Mouse (Mus musculus): Measurements from ENCODE around the gene Daam2. TPM values are rescaled to one million over a fixed set of nuclear protein-coding genes. Genes with fewer than 3 reads are reported as not detected.

The Daam2 gene
- total RNA-seq, 2 experiments from 2014 or later, result 55.9 to 57.1 TPM

DNA sequence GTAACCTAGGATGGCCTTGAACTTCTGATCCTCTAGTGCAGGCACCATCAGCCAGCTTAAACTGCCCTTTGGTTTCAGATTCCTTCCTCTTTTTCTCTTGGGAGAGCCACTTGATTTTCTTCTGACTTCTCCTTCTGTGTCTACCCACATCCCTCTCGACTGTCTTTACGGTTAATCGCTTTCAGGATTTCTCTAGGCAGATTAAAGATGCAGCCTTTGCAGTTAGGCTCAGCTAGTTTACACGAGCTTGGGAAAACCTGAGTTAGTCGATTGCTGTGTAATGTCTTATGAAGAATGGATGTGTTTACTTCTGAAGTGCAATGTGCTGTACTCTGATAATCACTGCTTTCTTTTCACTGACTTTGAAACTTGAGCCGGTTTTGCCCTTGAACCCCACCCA is 127.5 kb downstream of the Daam2 start:
- DNase-seq (ENCODE audit: extremely low spot score in 1 of 2, low spot score in 1 of 2), result no peak

DNA sequence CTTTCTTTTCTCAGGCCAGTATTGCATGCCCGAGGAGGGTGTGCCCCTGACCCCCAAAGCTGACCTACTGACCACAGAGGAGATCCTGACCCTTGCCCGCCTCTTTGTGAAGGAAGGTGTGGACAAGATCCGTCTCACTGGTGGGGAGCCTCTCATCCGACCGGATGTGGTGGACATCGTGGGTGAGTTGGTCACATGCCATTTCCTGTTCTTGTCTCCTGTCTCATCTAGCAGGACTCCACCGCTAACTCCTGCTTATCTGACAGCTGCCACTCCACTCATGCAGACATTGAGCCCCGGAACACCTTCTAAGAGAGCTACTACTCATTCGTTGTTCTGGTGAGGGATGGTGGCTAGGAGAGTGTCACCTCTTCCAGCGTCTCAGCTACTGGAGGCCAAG is 129.1 kb downstream of the Daam2 start:
- no peak for DNase-seq (ENCODE audit: extremely low spot score in 1 of 2, low spot score in 1 of 2)

DNA sequence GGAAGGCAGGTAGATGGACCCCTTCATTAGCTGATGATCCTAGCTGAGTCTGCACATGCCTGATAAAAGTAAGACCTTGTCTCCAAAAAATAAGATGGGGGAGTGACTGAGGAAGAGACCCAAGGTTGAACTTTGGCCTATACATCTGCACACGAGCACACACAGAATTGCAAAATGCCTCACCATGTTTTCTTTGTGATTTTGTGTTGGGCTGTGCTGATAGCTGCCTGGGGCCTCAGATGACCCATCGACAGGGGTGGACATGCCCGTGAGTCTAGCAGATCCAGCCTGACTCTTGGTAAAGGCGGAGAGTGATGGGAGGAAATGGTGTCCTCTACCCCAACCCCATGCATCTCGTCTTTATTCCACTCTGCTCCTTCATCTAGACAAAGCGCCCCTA is 129.9 kb downstream of the Daam2 start:
- DNase-seq (ENCODE audit: extremely low spot score in 1 of 2, low spot score in 1 of 2), result no peak

DNA sequence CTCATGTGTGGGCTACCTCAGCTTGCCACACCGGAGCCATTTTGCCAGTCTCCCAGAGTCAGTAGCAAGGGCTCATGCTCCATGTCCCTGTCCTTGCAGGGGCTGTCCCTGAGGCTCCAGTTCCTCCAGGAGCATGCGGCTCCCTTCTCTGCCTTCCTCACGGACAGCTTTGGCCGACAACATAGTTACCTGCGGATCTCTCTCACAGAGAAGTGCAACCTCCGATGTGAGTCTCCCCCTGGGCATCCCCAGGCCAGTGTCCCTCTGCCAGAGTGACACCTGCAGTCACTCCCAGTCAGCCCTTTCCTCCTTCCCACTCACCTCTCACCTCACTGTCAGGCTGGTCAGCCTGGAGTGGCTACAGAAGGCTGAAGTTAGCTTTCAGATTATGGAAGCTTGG is 131.1 kb downstream of the Daam2 start:
- DNase-seq (ENCODE audit: extremely low spot score in 1 of 2, low spot score in 1 of 2), result no peak

DNA sequence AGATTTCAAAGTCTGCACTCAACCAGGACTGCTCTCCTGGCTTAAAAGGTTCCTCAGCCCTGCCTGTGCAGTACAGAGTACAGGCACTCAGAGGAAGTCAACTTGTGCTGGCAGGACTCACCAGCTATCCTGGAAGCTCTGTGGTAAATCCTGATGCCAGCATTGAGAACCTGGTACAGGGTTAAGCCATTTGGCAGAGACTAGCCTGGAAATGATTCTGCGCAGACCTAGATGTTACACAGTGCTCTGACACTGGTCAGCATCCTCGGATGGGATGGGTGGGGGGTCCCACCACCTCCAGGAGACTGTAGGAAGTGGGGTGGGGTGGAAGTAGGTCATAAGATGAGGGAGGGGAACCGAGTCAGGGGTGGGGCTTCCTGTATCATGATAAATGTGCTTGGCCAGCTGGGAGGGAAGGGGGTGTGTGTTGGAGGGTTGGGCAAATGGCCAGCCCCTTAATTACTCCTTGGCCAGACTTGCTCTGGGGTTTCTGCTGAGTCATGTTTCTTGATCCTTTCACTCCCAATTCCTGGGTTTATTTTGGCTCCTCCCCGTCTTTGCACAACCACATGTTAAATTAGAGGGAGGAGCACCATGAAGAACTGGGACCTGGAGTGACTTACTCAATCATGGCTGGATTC is 132.0 kb downstream of the Daam2 start:
- DNase-seq (ENCODE audit: extremely low spot score in 1 of 2, low spot score in 1 of 2), result no peak

DNA sequence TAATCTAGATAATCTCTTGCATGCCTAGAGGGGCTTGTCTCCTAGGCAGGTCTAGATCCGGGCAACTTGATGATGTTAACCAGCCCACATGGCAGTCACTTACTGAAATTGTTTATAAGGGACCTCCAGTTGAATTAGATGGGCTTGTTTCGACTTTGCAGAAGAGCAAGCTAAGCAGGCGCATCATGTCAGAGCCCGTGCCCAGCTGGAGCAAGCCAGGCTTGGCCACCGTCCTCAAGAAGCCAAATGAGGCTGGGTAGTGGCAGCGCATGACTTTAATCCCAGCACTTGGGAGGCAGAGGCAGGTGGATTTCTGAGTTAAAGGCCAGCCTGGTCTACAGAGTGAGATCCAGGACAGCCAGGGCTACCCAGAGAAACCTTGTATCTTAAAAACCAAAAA is 133.0 kb downstream of the Daam2 start:
- no peak for DNase-seq (ENCODE audit: extremely low spot score in 1 of 2, low spot score in 1 of 2)

DNA sequence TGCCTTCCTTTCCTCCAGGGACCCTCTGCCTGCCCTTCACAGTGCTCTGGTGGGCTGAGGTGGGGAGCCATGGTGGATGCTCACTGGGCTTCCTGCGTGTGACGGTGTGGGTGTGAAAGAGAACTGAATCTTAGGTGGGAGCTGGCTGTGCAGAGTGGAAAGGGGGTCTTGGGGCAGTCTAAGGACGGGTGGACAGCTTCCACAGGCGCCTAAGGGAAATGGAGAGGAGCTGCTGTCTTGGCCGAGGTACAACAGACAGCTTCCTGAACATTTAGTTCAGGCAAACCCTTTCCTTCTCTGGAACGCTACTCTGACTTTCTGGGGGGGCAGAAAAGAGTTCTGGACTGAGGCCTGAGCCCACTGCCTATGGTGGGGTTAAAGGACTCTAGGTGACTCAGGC is 134.0 kb downstream of the Daam2 start:
- DNase-seq (ENCODE audit: extremely low spot score in 1 of 2, low spot score in 1 of 2), result no peak

DNA sequence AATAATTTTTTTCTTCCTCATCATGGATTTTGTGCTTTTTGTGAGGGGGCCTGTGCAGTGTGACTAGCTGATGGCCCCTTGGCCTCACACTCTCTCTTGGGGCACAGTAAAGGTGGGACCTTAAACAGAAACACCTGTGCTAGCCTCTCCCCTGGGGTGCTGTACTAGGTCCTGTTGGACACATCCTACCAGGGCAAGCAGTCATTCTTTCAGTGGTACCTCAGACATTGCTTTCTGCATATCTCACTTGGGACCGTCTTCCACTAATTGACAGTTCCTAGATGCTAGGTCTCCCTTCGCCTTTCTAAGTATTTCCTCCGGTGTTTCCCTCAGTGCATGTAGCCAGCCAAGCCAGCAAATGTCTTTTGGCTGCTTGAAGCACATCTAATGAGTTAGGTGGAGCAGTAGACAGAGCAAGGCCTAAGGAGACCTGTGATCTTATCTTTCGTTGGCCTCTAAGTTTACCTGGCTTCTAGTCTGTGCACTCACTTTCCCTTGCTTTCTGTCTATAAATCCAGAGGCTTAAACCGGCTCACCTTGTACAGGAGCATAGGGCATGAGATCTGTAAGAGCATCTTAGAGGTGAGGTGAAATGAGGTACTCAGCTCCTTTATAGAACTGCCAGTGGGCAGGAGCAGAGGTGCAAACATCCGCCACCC is 134.5 kb downstream of the Daam2 start:
- no peak for DNase-seq (ENCODE audit: extremely low spot score in 1 of 2, low spot score in 1 of 2)

DNA sequence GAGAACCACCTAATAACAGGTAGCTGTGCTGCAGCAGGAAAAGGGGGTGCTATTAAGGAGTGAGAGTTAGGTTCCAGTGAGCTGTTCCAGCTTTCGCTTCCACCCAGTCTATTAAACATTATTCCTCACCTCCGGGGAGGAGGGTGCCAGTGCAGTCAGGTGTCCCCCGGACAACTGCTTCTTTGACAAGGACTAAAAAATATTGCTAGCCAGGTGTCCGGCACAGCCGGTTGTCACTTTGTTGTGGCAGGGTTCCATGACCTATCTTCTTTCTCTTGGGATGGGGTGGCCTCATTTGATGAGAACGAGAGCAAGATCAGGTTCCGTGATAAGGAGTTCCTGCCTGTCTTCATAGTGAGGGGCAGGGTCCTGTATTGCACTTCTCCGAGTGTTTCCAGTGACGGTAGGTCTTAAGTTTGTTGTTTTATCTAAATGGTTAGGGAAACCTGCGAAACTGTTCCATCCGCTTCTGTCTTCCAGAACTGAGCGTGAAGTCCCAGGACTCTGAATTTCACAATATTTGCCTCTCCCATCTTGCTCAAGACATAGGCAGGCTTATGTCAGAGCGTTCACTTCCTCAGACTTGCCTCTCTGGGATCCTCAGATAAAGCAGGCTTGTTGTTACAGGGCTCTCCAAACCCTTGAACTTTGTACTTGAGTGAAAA is 135.3 kb downstream of the Daam2 start:
- DNase-seq (ENCODE audit: extremely low spot score in 1 of 2, low spot score in 1 of 2), result no peak

DNA sequence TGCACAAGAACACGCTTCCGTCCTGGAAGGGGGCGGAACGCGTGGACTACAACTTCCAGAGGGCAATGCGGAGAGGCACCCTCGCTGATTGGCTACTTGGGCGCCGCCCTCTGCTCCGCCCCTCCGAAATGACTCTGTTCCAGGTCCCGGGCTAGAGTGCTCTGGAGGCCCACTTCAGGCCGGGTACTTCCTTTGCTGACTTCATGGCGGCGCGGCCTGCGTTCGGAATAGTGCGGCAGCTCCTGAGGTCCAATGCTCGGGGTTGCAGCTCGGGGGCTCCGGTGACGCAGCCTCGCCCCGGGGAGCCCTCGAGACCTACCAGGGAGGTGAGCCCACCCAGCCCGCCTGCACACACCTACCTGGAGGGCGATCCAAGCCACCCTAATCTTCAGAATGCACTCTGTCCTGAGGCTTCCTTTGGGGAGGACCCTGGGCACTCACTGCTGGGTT is 135.9 kb downstream of the Daam2 start, which contains the start of gene Mocs1:
TSS of gene Mocs1 (plus strand) at position 124 of the 450 bp plus-strand sequence.
- DNase-seq (ENCODE audit: extremely low spot score in 1 of 2, low spot score in 1 of 2), result peak; percentile 81 to 85

DNA sequence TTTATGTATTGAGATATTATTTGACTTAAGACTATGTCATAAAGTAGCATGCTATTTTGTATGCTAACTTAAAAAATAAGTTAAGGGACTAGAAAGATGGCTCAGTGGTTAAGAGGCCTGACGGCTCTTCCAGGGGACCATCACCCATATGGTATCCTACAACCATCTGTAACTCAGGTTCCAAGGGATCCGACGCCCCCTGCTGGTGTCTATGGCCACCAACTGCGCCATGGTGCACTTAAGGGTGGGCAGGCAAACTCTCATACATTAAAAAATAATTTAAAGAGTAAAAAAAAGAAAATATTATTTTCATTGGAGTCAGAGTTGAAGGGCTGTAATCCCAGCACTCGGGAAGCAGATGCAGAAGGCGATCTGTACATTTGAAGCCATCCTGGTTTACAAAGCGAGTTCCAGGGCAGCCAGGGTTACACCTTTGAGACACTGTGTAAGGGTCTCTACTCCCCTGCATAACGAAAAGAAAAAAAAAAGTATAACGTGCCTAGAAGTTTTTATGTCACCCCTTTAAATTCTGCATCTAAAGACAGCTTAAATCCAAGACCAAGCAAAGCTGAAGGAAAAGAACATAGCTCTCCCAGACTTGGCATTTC is 136.4 kb downstream of the Daam2 start:
- no peak for DNase-seq (ENCODE audit: extremely low spot score in 1 of 2, low spot score in 1 of 2)

DNA sequence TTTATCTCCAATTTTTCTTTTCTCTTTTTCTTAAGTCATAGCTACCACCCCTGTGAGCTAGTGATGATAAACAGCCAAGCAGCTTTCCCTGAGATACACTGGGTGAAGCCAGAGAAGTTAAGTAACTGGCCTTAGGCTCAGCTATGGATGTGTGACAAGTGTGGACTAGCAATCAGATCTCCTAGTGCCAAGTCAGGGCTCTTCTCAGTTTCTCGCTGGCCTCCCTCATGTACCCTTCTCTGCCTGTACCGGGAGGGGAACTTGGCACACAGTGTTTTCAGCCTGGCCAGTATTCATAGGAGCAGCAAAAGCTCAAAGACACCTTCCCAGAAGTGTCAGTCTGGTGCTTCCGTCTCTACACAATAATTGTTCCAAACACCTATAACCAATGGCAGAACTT is 140.3 kb downstream of the Daam2 start:
- no peak for DNase-seq (ENCODE audit: extremely low spot score in 1 of 2, low spot score in 1 of 2)

DNA sequence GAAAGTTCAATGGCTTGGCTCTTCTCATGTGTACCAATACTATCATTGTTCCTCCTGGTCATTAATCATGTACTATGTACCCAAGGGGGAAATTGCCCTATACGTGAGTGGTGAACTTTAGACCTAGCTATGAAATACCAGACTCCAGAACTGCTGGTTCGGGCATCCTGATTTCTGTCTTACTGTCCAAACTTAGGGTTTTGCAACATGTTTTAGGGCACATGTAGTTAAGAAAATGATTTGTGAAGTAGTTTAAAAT is 141.1 kb downstream of the Daam2 start:
- no peak for DNase-seq (ENCODE audit: extremely low spot score in 1 of 2, low spot score in 1 of 2)

DNA sequence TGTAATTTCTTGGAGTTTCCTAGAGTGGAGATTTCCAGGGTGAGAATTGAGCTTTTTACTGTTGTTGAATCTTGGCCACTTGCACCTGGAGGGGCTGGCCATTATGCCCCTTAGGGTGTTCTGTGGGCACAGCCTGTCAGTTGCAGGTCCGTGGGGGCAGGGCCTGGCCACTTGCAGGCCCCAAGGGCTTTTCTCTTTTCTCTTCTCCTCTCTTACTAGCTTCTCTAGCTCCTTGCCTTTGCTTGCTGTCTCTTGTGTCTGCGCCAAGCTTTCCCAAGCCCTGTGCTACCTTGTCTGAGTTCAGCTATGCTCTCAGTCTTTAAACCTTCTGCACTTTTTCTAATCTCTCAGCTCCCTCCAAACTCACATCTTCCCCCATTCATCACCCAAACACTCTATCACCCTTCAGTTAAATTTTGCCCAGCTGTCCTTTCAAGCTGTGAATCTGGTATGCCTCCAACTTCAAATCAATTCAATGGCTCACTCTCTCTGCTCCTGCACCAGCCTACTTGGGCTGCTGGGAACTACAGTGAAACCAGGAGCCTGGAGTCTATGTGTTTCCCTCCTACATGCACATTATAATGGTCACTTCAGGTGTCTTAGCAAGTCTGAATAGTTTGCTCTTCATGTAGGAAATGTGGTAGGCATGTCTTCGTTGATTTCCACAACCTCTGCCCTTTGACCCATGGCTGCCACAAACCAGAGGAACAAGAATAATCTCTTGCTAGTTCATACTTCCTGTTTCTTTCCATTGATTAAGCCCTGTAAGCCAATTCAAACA is 141.7 kb downstream of the Daam2 start:
- DNase-seq (ENCODE audit: extremely low spot score in 1 of 2, low spot score in 1 of 2), result no peak

DNA sequence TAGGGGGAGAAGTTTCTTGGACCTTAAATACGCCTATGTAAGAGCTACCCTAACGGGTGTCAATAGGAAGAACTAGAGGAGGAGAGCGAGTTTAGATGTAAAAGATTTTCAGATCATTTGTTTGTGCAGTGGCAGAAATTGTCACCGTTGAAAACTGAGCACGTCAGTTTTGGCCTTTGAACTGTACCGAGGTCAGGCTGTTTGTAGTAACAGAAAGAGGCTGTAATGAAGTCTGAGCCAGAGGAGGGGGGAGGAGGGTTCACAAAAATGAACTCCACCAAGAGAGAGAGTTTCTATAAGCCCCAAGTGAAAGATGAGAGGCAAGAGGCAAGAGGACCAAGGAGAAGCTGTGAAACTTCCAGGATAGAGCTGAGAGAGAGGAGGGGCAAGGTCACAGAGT is 144.3 kb downstream of the Daam2 start:
- DNase-seq (ENCODE audit: extremely low spot score in 1 of 2, low spot score in 1 of 2), result no peak

DNA sequence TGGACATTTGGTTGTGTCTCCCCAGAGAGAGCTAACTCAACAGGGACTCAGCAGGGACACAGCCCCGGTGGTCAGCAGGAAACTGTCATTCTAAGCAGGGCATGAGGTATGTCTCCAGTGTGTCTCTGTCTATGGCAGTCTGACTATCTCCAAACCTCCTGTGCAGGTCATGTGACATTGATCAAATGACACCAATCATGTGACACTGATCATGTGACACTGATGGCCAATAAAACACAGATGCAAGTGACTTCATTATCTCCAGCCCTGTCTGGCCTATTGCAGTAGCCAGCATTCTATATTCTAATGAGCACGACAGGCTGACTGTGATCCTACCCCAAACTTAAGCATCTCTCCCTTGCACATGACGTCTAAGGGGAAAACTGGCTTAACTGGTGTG is 147.9 kb downstream of the Daam2 start:
- DNase-seq (ENCODE audit: extremely low spot score in 1 of 2, low spot score in 1 of 2), result no peak

DNA sequence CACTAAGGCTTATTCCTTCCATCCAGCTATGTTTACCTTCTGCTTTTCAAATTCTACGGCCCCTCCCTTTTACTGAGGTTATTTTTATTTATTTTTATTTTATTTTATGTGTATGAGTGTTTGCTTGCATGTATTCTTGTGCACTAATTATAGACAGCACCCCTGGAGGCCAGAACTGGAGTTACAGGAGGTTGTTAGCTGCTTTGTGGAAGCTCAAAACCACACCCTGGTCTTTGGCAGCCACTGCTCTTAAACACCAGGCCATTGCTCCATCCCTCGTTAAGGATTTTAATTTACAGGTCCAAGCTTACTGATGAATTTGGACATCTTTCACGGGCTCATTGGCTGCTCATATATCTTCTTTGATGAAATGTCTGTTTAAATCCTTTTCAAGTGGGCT is 150.6 kb downstream of the Daam2 start:
- DNase-seq (ENCODE audit: extremely low spot score in 1 of 2, low spot score in 1 of 2), result no peak

DNA sequence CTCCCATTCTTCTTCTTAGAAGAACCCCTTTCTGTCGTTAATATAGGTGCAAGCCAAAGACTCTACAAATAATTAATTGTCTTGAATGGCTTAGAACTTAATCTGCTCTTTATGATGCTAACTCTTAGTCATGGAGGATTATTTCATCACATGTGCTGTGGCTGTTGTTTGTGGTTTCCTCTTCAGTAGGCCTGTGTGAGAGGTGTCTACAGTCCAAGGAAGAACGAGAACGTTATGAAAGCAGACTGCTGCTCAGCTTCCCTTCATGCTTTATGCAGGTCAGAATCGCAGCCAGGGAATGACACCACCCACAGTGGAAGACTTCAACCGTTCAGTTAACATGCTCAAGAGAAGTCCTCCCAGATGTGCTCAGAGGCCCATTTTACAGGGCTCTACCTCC is 151.2 kb downstream of the Daam2 start:
- DNase-seq (ENCODE audit: extremely low spot score in 1 of 2, low spot score in 1 of 2), result no peak

Data from layer of hippocampus, postnatal 25 days (tissue).